In the genomic region with DNA sequence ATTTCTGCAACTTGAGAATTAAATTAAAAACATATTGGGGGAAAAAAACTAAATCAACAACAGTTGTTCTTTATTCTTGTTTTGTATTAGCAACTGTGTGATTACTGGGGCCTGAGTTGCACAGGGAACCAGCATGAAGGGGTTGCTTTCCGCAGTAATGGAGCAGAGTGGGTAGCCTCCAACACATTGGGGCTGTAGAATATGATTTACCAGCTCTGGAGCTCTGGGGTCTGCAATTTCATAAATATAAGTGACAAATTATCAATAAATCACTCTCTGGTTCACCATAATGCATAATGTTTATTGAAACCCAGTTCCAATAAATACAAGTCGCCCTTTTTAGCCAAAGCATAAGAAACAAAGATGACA, we compare ENCODE assay signal across 22 mouse cellular contexts.
DNase-seq lines count a peak whose midpoint lies in the region; ATAC-seq and TF ChIP-seq lines count a peak whose summit lies in the region.
"Had no signal": no experiment of that assay in that cellular context is flagged by ENCODE, and none has a peak within 500 bp of the region (broad histone marks: within the 10 kb centered on the region; RNA-seq: fewer than 3 reads in every experiment).

No protein-coding gene starts in this region.

- intact Hi-C loops in heart, adult 2 months (cut with DNase I): loop anchor here (5.0 kb wide), 1 partner anchor 91 kb away; no protein-coding TSS in a partner anchor
- intact Hi-C loops in heart, postnatal 14 days (cut with DNase I): loop anchor here (10.0 kb wide), 1 partner anchor 227 kb away; no protein-coding TSS in a partner anchor

- ATAC-seq in heart, embryonic 11.5 days (replicated peaks; ENCODE audit: insufficient number of reproducible peaks, low FRiP score, low TSS enrichment): no peak
- ATAC-seq in heart, embryonic 16.5 days (replicated peaks; ENCODE audit: extremely low read depth, insufficient read depth, low FRiP score): no peak
- ATAC-seq in liver, embryonic 12.5 days: no peak
- no peak for ATAC-seq in liver, postnatal 0 days
- ATAC-seq in limb, embryonic 12.5 days (ENCODE audit: insufficient number of reproducible peaks, insufficient read depth, low FRiP score, low TSS enrichment, low read depth): no peak
- ATAC-seq: forebrain, embryonic 14.5 days; hindbrain, embryonic 16.5 days; inflammation-experienced regulatory T-cells, adult 6 months had no signal

- no peak for TF ChIP-seq EP300 in heart, adult 2 months (IDR thresholded peaks at IDR 0.05; ENCODE audit: insufficient read depth, low read depth, low read length)
- TF ChIP-seq EP300 in liver, postnatal 0 days (IDR thresholded peaks at IDR 0.05; ENCODE audit: low read depth): no peak

- peaks cover 5% of the 10 kb centered on the region; the same call in 1 of the 2 replicates for H3K9me3 ChIP-seq in heart, embryonic 11.5 days (replicated peaks; ENCODE audit: control insufficient read depth, low read length)
- H3K9me3 ChIP-seq in heart, embryonic 16.5 days (replicated peaks; ENCODE audit: control insufficient read depth, low read length): peaks cover 5% of the 10 kb centered on the region
- no peaks in the 10 kb centered on the region for H3K9me3 ChIP-seq in liver, embryonic 12.5 days (replicated peaks)
- no peaks in the 10 kb centered on the region for H3K9me3 ChIP-seq in liver, postnatal 0 days (ENCODE audit: low read length)
- peaks cover 4% of the 10 kb centered on the region; the same call in 1 of the 2 replicates for H3K9me3 ChIP-seq in limb, embryonic 12.5 days
- H3K9me3 ChIP-seq: embryonic facial prominence, embryonic 15.5 days had no signal

- TF ChIP-seq CTCF in heart, adult 2 months (IDR thresholded peaks at IDR 0.05): no peak
- no peak for TF ChIP-seq CTCF in liver, postnatal 0 days (IDR thresholded peaks at IDR 0.05; ENCODE audit: low read depth)

- no peaks in the 10 kb centered on the region for H3K79me2 ChIP-seq in heart, adult 2 months (replicated peaks; ENCODE audit: control insufficient read depth, insufficient read depth, low read length)

- peak overlapping the region; percentile 77 for H3K27ac ChIP-seq in heart, embryonic 11.5 days (ENCODE audit: low read depth, low read length)
- no peak overlapping the region for H3K27ac ChIP-seq in heart, adult 2 months
- peak overlapping the region; percentile 46; the same call in 1 of the 2 replicates for H3K27ac ChIP-seq in heart, embryonic 16.5 days (ENCODE audit: low read length)
- H3K27ac ChIP-seq in liver, embryonic 12.5 days: 0 out of 2 replicates have a peak overlapping the region, but pooled peaks have one; percentile 40
- H3K27ac ChIP-seq in liver, postnatal 0 days (ENCODE audit: low read depth): no peak overlapping the region
- H3K27ac ChIP-seq in limb, embryonic 12.5 days: peak overlapping the region; percentile 53; the same call in 1 of the 2 replicates
- H3K27ac ChIP-seq: embryonic facial prominence, embryonic 15.5 days; forebrain, embryonic 10.5 days; gastrocnemius, adult 2 months; hindbrain, embryonic 12.5 days had no signal

- no peak overlapping the region for H3K9ac ChIP-seq in heart, embryonic 11.5 days (ENCODE audit: low read depth, low read length)
- no peak overlapping the region for H3K9ac ChIP-seq in heart, adult 2 months (ENCODE audit: low read depth, low read length)
- no peak overlapping the region for H3K9ac ChIP-seq in heart, embryonic 16.5 days (ENCODE audit: low read length)
- H3K9ac ChIP-seq in liver, embryonic 12.5 days: no peak overlapping the region
- no peak overlapping the region for H3K9ac ChIP-seq in liver, postnatal 0 days (replicated peaks)
- no peak overlapping the region for H3K9ac ChIP-seq in limb, embryonic 12.5 days (replicated peaks)
- H3K9ac ChIP-seq: embryonic facial prominence, embryonic 15.5 days; hindbrain, embryonic 12.5 days had no signal

- no peak overlapping the region for H3K4me2 ChIP-seq in heart, embryonic 11.5 days
- H3K4me2 ChIP-seq in heart, embryonic 16.5 days (ENCODE audit: low read depth, low read length): no peak overlapping the region
- H3K4me2 ChIP-seq in liver, embryonic 12.5 days: no peak overlapping the region
- no peak overlapping the region for H3K4me2 ChIP-seq in liver, postnatal 0 days (ENCODE audit: low read depth, low read length)
- H3K4me2 ChIP-seq in limb, embryonic 12.5 days: no peak overlapping the region
- H3K4me2 ChIP-seq: embryonic facial prominence, embryonic 15.5 days; hindbrain, embryonic 12.5 days had no signal

- 0 out of 2 replicates have a peak, but pooled peaks cover 2% of the 10 kb centered on the region for H3K4me1 ChIP-seq in heart, embryonic 11.5 days (ENCODE audit: control insufficient read depth, insufficient read depth, low read length)
- H3K4me1 ChIP-seq in heart, adult 2 months (ENCODE audit: control insufficient read depth, insufficient read depth, low read length): no peaks in the 10 kb centered on the region; the same call in 1 of the 2 replicates
- H3K4me1 ChIP-seq in heart, embryonic 16.5 days (ENCODE audit: control insufficient read depth, insufficient read depth, low read length): peaks cover 3% of the 10 kb centered on the region; the same call in 1 of the 2 replicates
- 0 out of 2 replicates have a peak, but pooled peaks cover 3% of the 10 kb centered on the region for H3K4me1 ChIP-seq in liver, embryonic 12.5 days
- H3K4me1 ChIP-seq in liver, postnatal 0 days (ENCODE audit: insufficient read depth): no peaks in the 10 kb centered on the region
- peaks cover 4% of the 10 kb centered on the region for H3K4me1 ChIP-seq in limb, embryonic 12.5 days (replicated peaks)
- H3K4me1 ChIP-seq: embryonic facial prominence, embryonic 15.5 days; forebrain, embryonic 10.5 days; hindbrain, embryonic 12.5 days had no signal

- TF ChIP-seq POLR2A in heart, adult 2 months (IDR thresholded peaks at IDR 0.05; ENCODE audit: insufficient read depth, low read depth, low read length): no peak

- no peak overlapping the region for H3K4me3 ChIP-seq in heart, embryonic 11.5 days (ENCODE audit: low read depth, low read length)
- H3K4me3 ChIP-seq in heart, adult 2 months: no peak overlapping the region
- no peak overlapping the region for H3K4me3 ChIP-seq in heart, embryonic 16.5 days (ENCODE audit: low read length)
- H3K4me3 ChIP-seq in liver, embryonic 12.5 days: no peak overlapping the region
- no peak overlapping the region for H3K4me3 ChIP-seq in liver, postnatal 0 days (ENCODE audit: low read depth, low read length)
- H3K4me3 ChIP-seq in limb, embryonic 12.5 days (replicated peaks): no peak overlapping the region
- H3K4me3 ChIP-seq: embryonic facial prominence, embryonic 15.5 days; erythroblast, embryonic 14.5 days; forebrain, embryonic 10.5 days; gastrocnemius, adult 2 months; hindbrain, embryonic 12.5 days had no signal

- no peaks in the 10 kb centered on the region for H3K27me3 ChIP-seq in heart, embryonic 11.5 days (ENCODE audit: control insufficient read depth, insufficient read depth, low read length)
- no peaks in the 10 kb centered on the region for H3K27me3 ChIP-seq in heart, adult 2 months (ENCODE audit: control insufficient read depth, insufficient read depth, low read length)
- H3K27me3 ChIP-seq in heart, embryonic 16.5 days (ENCODE audit: control insufficient read depth, insufficient read depth, low read length): no peaks in the 10 kb centered on the region
- no peaks in the 10 kb centered on the region for H3K27me3 ChIP-seq in liver, embryonic 12.5 days (replicated peaks)
- no peaks in the 10 kb centered on the region for H3K27me3 ChIP-seq in liver, postnatal 0 days (ENCODE audit: insufficient read depth, low read length)
- H3K27me3 ChIP-seq in limb, embryonic 12.5 days: no peaks in the 10 kb centered on the region
- H3K27me3 ChIP-seq: embryonic facial prominence, embryonic 15.5 days; hindbrain, embryonic 12.5 days had no signal

- DNase-seq in heart, adult 2 months: no peak
- DNase-seq in heart, postnatal 14 days: no peak
- DNase-seq in liver, postnatal 0 days: no peak
- no peak for DNase-seq in thymus, postnatal 4 days
- DNase-seq: adrenal gland, postnatal 10 days; cerebellum, adult 11 months; cerebellum, adult 8-10 months; cerebellum, postnatal 14 days; embryo, embryonic 11 days; gastrocnemius, adult 2 months; gastrocnemius, postnatal 25 days had no signal

- H3K36me3 ChIP-seq in heart, embryonic 11.5 days (ENCODE audit: control insufficient read depth, insufficient read depth, low read length): no peaks in the 10 kb centered on the region
- no peaks in the 10 kb centered on the region for H3K36me3 ChIP-seq in heart, adult 2 months (ENCODE audit: control insufficient read depth, insufficient read depth, low read length)
- H3K36me3 ChIP-seq in heart, embryonic 16.5 days (ENCODE audit: control insufficient read depth, insufficient read depth): no peaks in the 10 kb centered on the region
- no peaks in the 10 kb centered on the region for H3K36me3 ChIP-seq in liver, embryonic 12.5 days
- H3K36me3 ChIP-seq in liver, postnatal 0 days (replicated peaks; ENCODE audit: insufficient read depth, low read length): no peaks in the 10 kb centered on the region
- no peaks in the 10 kb centered on the region for H3K36me3 ChIP-seq in limb, embryonic 12.5 days
- H3K36me3 ChIP-seq: embryonic facial prominence, embryonic 15.5 days; forebrain, embryonic 10.5 days; hindbrain, embryonic 12.5 days had no signal

- WGBS in heart, embryonic 11.5 days (ENCODE audit: insufficient replicate concordance): 73% methylated on average over 2 of the region's 2 CpGs
- 68% methylated on average over 2 of the region's 2 CpGs for whole genome bisulfite sequencing in heart, adult 2 months
- 68% methylated on average over 2 of the region's 2 CpGs for WGBS in heart, embryonic 16.5 days
- 54% methylated on average over 2 of the region's 2 CpGs for WGBS in liver, embryonic 12.5 days (ENCODE audit: insufficient replicate concordance)
- 50% methylated on average over 2 of the region's 2 CpGs for WGBS in liver, postnatal 0 days (ENCODE audit: insufficient replicate concordance)
- WGBS in limb, embryonic 12.5 days: 36% methylated on average over 2 of the region's 2 CpGs

Comparison
In these comparisons a context has a peak if more than half of its experiments do, and no peak if none do; other contexts are left out.
1. H3K27ac ChIP-seq: peak in heart, embryonic 11.5 days (single experiment), heart, embryonic 16.5 days (single experiment), liver, embryonic 12.5 days (single experiment) and limb, embryonic 12.5 days (single experiment); none in heart, adult 2 months (single experiment) and liver, postnatal 0 days (single experiment).